Mouse (Mus musculus) lung, postnatal 25 days (tissue): ENCODE data around the gene Slc16a11.

ENCODE experiments used
- DNase-seq: peaks from one replicate; pipeline ENCODE4 v3.0.0; 2022; ENCODE audit warnings: low spot score

The Slc16a11 gene

GRCm38 (mm10) chr11:70251853-70252252 is 39.3 kb downstream of the Slc16a11 start:
- no peak for DNase-seq

GRCm38 (mm10) chr11:70254337-70254736 is 41.8 kb downstream of the Slc16a11 start:
- DNase-seq: no peak

- DNase-seq: peak; percentile 50
Observed at GRCm38 (mm10) chr11:70254931-70255531, 42.5 kb downstream of the Slc16a11 start, which contains the start of gene Alox12. Gene Alox12 (minus strand): TSS chr11:70255353.

- no peak for DNase-seq
Observed at GRCm38 (mm10) chr11:70259035-70259434, 46.5 kb downstream of the Slc16a11 start.

GRCm38 (mm10) chr11:70265252-70265651 is 52.7 kb downstream of the Slc16a11 start:
- no peak for DNase-seq

GRCm38 (mm10) chr11:70265819-70266218 is 53.3 kb downstream of the Slc16a11 start:
- DNase-seq: no peak
